Mouse (Mus musculus): ENCODE measurements around the gene Bst1. TPM values are rescaled to one million over a fixed set of nuclear protein-coding genes. Genes with fewer than 3 reads are reported as not detected.
A peak's percentile ranks its signal among the peaks of the same experiment; 100 is the strongest.

The Bst1 gene
- polyA plus RNA-seq (2015; fragmentation: Nextera tagmentation; extraction: Ambion mirVana) = 0.55 TPM in 1 of 2 replicates, not detected in the other

DNA sequence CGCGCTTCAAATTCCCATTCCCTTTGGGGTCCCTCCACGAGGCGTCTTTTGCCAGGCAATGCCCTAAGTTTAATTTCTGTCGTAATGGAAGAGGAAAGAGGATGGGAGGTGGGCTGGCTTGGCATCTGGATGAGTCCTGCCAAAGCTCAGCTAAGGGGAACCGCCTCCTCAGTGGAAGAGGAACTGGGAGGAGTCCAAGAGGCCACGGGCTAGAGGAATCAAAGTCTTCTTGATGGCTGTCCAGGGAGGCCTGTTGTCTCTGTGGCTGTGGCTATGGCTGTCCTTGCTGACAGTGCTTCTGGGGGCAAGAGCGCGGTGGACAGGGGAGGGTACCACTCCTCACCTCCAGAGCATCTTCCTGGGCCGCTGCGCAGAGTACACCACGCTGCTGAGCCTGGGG lies at the start of gene Bst1:
Gene Bst1, plus strand, starts transcription at position 191 of the 400 bp plus-strand sequence.
- Histone ChIP-seq H3K9me3 (replicated peaks) (no peaks in the 10 kb centered on the region), H3K4me3 (replicated peaks) (no peak within 1 kb of the TSS), H3K27ac (no peak within 1 kb of the TSS), H3K36me3 (no peaks in the 10 kb centered on the region), H3K27me3 (no peaks in the 10 kb centered on the region), H3K4me1 (peaks cover 7% of the 10 kb centered on the region), H3K4me2 (0 out of 2 replicates have a peak within 1 kb of the TSS, but pooled peaks have one; percentile 25), H3K9ac (no peak within 1 kb of the TSS)
- ATAC-seq (replicated peaks; ENCODE audit: low FRiP score) = peak; percentile 54; the same call in 1 of the 2 replicates
- WGBS = 43% methylated on average over 12 of the region's 12 CpGs

GRCm38 (mm10) chr5:43770618-43771354 lies 47.9 kb upstream of the Bst1 start:
- H3K9ac ChIP-seq = no peak overlapping the region
- no peaks in the 10 kb centered on the region for H3K27me3 ChIP-seq
- H3K9me3 ChIP-seq (replicated peaks) = no peaks in the 10 kb centered on the region
- H3K27ac ChIP-seq = no peak overlapping the region
- H3K4me1 ChIP-seq = no peaks in the 10 kb centered on the region
- 82% methylated on average over 3 of the region's 3 CpGs for WGBS
- no peak overlapping the region for H3K4me2 ChIP-seq
- H3K36me3 ChIP-seq = peaks cover 56% of the 10 kb centered on the region
- no peak for ATAC-seq (replicated peaks; ENCODE audit: low FRiP score)
- no peak overlapping the region for H3K4me3 ChIP-seq (replicated peaks)

DNA sequence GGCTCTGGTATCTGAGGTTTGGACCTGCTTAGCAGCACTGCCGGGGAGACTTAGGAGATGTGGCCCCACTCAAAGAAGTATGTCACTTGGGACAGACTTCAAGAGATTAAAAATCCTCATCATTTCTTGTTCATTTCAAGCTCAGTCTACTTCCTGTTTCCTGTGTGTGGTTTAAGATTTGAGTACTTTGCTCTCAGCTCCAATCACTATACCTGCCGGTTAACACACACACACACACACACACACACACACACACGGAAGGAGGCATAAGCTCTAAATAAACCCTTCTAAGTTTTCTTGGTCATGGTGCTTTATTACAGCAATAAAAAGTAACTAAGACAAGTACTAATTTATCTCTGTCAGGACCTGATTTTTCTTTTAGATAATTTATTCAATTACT lies 47.1 kb upstream of the Bst1 start:
- Histone ChIP-seq H3K9ac (no peak overlapping the region), H3K4me3 (replicated peaks) (no peak overlapping the region), H3K4me1 (no peaks in the 10 kb centered on the region), H3K9me3 (replicated peaks) (no peaks in the 10 kb centered on the region), H3K4me2 (no peak overlapping the region), H3K36me3 (peaks cover 49% of the 10 kb centered on the region), H3K27me3 (no peaks in the 10 kb centered on the region), H3K27ac (no peak overlapping the region)
- ATAC-seq (replicated peaks; ENCODE audit: low FRiP score) = no peak
- WGBS = 70% methylated on average over 3 of the region's 3 CpGs

DNA sequence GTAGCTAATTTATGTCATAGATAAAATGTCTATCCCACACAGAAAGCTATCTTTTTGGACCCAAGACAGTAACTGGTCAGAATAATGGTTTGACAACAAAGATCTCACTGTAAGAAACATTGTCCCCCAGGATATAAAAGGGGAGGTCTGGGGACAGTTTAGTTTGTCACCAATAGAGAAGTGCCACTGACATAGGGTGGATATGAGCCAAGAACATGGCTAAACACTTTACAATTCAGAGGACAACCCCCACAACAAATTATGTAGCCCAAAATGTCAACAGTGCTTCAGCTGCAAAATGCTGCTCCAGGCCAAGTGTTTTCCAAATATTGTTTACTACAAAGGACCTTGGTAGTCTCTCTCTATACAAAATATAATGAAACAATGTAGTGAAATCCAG lies 42.3 kb upstream of the Bst1 start:
- H3K36me3 ChIP-seq = peaks cover 17% of the 10 kb centered on the region
- H3K27ac ChIP-seq = no peak overlapping the region
- no peaks in the 10 kb centered on the region for H3K27me3 ChIP-seq
- peaks cover 9% of the 10 kb centered on the region for H3K4me1 ChIP-seq
- no peaks in the 10 kb centered on the region for H3K9me3 ChIP-seq (replicated peaks)
- no peak for ATAC-seq (replicated peaks; ENCODE audit: low FRiP score)
- H3K4me3 ChIP-seq (replicated peaks) = no peak overlapping the region
- no peak overlapping the region for H3K4me2 ChIP-seq
- H3K9ac ChIP-seq = no peak overlapping the region

DNA sequence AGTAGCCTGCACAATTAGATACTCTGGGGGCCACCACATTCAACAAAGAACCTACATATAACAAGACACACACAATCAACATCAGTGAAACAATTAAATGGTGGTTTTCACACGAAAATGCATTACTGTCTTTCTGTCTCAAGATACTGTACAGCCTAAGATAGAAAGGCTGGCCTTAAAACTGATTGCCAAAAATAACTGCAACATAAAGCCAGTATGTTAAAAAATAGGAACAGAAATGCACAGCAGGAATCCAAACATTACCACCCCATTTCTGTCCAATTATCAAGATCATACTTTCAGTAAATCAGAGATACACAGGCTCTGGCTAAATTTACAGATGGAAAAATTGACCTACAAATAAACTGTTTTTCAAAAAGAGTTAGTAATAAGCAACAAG lies 41.7 kb upstream of the Bst1 start:
- H3K9me3 ChIP-seq (replicated peaks) = no peaks in the 10 kb centered on the region
- H3K4me1 ChIP-seq = peaks cover 9% of the 10 kb centered on the region
- ATAC-seq (replicated peaks; ENCODE audit: low FRiP score) = no peak
- no peak overlapping the region for H3K4me2 ChIP-seq
- H3K27me3 ChIP-seq = no peaks in the 10 kb centered on the region
- H3K4me3 ChIP-seq (replicated peaks) = no peak overlapping the region
- 42% methylated on average over 1 of the region's 1 CpGs for WGBS
- H3K36me3 ChIP-seq = peaks cover 14% of the 10 kb centered on the region
- no peak overlapping the region for H3K9ac ChIP-seq
- no peak overlapping the region for H3K27ac ChIP-seq

DNA sequence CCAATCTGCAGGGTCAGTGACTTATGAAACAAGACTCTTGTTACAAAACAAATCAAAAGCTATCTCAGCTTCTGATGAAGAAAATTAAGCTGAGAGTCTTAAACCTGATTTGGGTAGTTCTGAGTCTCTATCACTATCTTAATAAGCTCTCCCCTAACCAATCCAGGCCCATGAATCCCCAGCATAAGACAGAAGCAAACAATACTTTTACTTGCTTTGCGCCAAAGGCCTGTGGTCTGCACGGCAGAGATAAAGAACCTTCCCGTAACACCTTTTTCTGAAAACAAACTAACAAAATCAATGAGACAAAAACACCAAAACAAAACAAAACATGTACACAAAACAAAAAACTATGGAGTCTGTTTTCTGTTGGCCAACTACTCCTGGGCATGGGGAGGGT lies 40.1 kb upstream of the Bst1 start:
- Histone ChIP-seq H3K27ac (no peak overlapping the region), H3K4me3 (replicated peaks) (no peak overlapping the region), H3K4me2 (no peak overlapping the region), H3K27me3 (no peaks in the 10 kb centered on the region), H3K4me1 (peaks cover 16% of the 10 kb centered on the region), H3K9ac (no peak overlapping the region), H3K9me3 (replicated peaks) (no peaks in the 10 kb centered on the region), H3K36me3 (peaks cover 4% of the 10 kb centered on the region; the same call in 1 of the 2 replicates)
- WGBS = 95% methylated on average over 3 of the region's 3 CpGs
- ATAC-seq (replicated peaks; ENCODE audit: low FRiP score) = no peak

GRCm38 (mm10) chr5:43781423-43781976 lies 37.2 kb upstream of the Bst1 start:
- no peaks in the 10 kb centered on the region for H3K9me3 ChIP-seq (replicated peaks)
- H3K4me1 ChIP-seq = peaks cover 16% of the 10 kb centered on the region
- peak; percentile 82 for ATAC-seq (replicated peaks; ENCODE audit: low FRiP score)
- H3K36me3 ChIP-seq = peaks cover 4% of the 10 kb centered on the region; the same call in 1 of the 2 replicates
- peak overlapping the region; percentile 94 for H3K27ac ChIP-seq
- H3K9ac ChIP-seq = peak overlapping the region; percentile 95
- WGBS = under 1% methylated on average over 43 of the region's 61 CpGs
- H3K4me2 ChIP-seq = peak overlapping the region; percentile 88
- no peaks in the 10 kb centered on the region for H3K27me3 ChIP-seq
- peak overlapping the region; percentile 87 for H3K4me3 ChIP-seq (replicated peaks)

GRCm38 (mm10) chr5:43781977-43782930 lies 36.4 kb upstream of the Bst1 start:
- peak overlapping the region; percentile 94 for H3K27ac ChIP-seq
- H3K9me3 ChIP-seq (replicated peaks) = no peaks in the 10 kb centered on the region
- no peaks in the 10 kb centered on the region for H3K27me3 ChIP-seq
- ATAC-seq (replicated peaks; ENCODE audit: low FRiP score) = peak; percentile 94
- H3K9ac ChIP-seq = peak overlapping the region; percentile 95
- peaks cover 16% of the 10 kb centered on the region for H3K4me1 ChIP-seq
- peak overlapping the region; percentile 87 for H3K4me3 ChIP-seq (replicated peaks)
- WGBS = 2% methylated on average over 70 of the region's 82 CpGs
- peaks cover 4% of the 10 kb centered on the region; the same call in 1 of the 2 replicates for H3K36me3 ChIP-seq
- peak overlapping the region; percentile 88 for H3K4me2 ChIP-seq

DNA sequence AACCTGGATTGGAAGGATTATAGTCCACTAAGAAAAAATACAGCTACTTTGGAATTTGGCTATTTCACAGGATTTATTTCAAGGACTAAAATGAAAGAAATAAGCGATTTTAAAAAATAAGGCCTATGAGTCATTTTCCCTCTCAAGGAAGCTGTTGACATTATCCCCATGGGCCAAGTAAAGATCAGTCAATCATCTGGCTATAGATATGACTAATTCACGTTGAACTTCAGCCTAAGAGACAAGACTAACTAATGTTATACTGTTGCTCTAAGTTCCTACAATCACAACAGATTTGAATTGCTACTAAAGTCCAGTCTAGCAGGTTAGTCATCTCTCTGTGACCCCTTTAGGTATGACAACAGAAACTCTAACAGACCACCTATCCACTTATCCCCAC lies 34.7 kb upstream of the Bst1 start:
- no peak overlapping the region for H3K4me3 ChIP-seq (replicated peaks)
- H3K27me3 ChIP-seq = no peaks in the 10 kb centered on the region
- peaks cover 16% of the 10 kb centered on the region for H3K4me1 ChIP-seq
- H3K9me3 ChIP-seq (replicated peaks) = no peaks in the 10 kb centered on the region
- no peak overlapping the region for H3K27ac ChIP-seq
- H3K4me2 ChIP-seq = no peak overlapping the region
- H3K9ac ChIP-seq = no peak overlapping the region
- 90% methylated on average over 2 of the region's 2 CpGs for WGBS
- ATAC-seq (replicated peaks; ENCODE audit: low FRiP score) = no peak
- H3K36me3 ChIP-seq = no peaks in the 10 kb centered on the region

GRCm38 (mm10) chr5:43786607-43787006 lies 32.1 kb upstream of the Bst1 start:
- no peak for ATAC-seq (replicated peaks; ENCODE audit: low FRiP score)
- WGBS = 90% methylated on average over 4 of the region's 4 CpGs
- Histone ChIP-seq H3K4me2 (no peak overlapping the region), H3K9me3 (replicated peaks) (no peaks in the 10 kb centered on the region), H3K9ac (no peak overlapping the region), H3K4me3 (replicated peaks) (no peak overlapping the region), H3K27me3 (no peaks in the 10 kb centered on the region), H3K27ac (no peak overlapping the region), H3K4me1 (peaks cover 7% of the 10 kb centered on the region), H3K36me3 (no peaks in the 10 kb centered on the region)

GRCm38 (mm10) chr5:43787976-43788752 lies 30.5 kb upstream of the Bst1 start:
- Histone ChIP-seq H3K9me3 (replicated peaks) (no peaks in the 10 kb centered on the region), H3K36me3 (no peaks in the 10 kb centered on the region), H3K27me3 (no peaks in the 10 kb centered on the region), H3K27ac (no peak overlapping the region), H3K4me3 (replicated peaks) (no peak overlapping the region), H3K9ac (no peak overlapping the region), H3K4me2 (no peak overlapping the region), H3K4me1 (no peaks in the 10 kb centered on the region)
- 83% methylated on average over 9 of the region's 9 CpGs for WGBS
- ATAC-seq (replicated peaks; ENCODE audit: low FRiP score) = no peak
